Mouse (Mus musculus) stomach, embryonic 14.5 days (tissue): ENCODE data around the gene Ift46. TPM values are rescaled to one million over a fixed set of nuclear protein-coding genes. Genes with fewer than 3 reads are reported as not detected.

Experiments
- ATAC-seq: fragments of 200-750 bp; cut with Nextera tagmentation; 2 replicates; pipeline ENCODE4 v1.8.0; 2017; ENCODE audit warnings: low read depth, moderate TSS enrichment; ENCODE audit not compliant: insufficient number of reproducible peaks, insufficient read depth, low FRiP score
- H3K27ac ChIP-seq: fragments of 300-500 bp; sonication (generic); 2 replicates; pipeline ENCODE4 v1.5.1; 2014; ENCODE audit warnings: mild to moderate bottlenecking, low read length, moderate library complexity, mixed read lengths
- H3K27me3 ChIP-seq: fragments of 300-500 bp; sonication (generic); 2 replicates; pipeline ENCODE4 v1.6.1; 2014; ENCODE audit warnings: low read length, control low read depth, mixed read lengths; ENCODE audit not compliant: control insufficient read depth, insufficient read depth
- H3K36me3 ChIP-seq: fragments of 300-500 bp; sonication (generic); 2 replicates; pipeline ENCODE4 v1.6.1; 2014; ENCODE audit warnings: mild to moderate bottlenecking, control low read depth, low read length, moderate library complexity, mixed read lengths; ENCODE audit not compliant: control insufficient read depth, insufficient read depth
- H3K4me1 ChIP-seq: fragments of 300-500 bp; sonication (generic); 2 replicates; pipeline ENCODE4 v1.6.1; 2014; ENCODE audit warnings: low read length, control low read depth, mixed read lengths; ENCODE audit not compliant: control insufficient read depth, insufficient read depth
- H3K4me2 ChIP-seq: fragments of 300-500 bp; sonication (generic); replicated peaks from 2 replicates; pipeline ENCODE4 v1.6.1; 2014; ENCODE audit warnings: low read depth, low read length, control low read depth
- H3K4me3 ChIP-seq: fragments of 300-500 bp; sonication (generic); 2 replicates; pipeline ENCODE4 v1.5.1; 2014; ENCODE audit warnings: low read depth, low read length, control low read depth
- H3K9ac ChIP-seq: fragments of 300-500 bp; sonication (generic); replicated peaks from 2 replicates; pipeline ENCODE4 v1.6.1; 2014; ENCODE audit warnings: low read depth, mild to moderate bottlenecking, control low read depth, low read length, moderate library complexity, mixed read lengths
- H3K9me3 ChIP-seq: fragments of 300-500 bp; sonication (generic); 2 replicates; pipeline ENCODE4 v1.6.1; 2016; ENCODE audit warnings: low read depth, low read length, control low read depth; ENCODE audit not compliant: control insufficient read depth
- WGBS: fragments of 180-500 bp; shearing (Covaris S2); extraction: QIAGEN DNeasy Blood & Tissue Kit; methylation state at CpG from one replicate; pipeline ENCODE4 v1.1.7; 2014; 5-methylcytosine and 5-hydroxymethylcytosine counted together
- polyA plus RNA-seq: library from polyadenylated mRNA; unstranded; fragments of >200 nt; fragmentation: Nextera tagmentation; extraction: Ambion mirVana; gene quantifications from 2 replicates; pipeline ENCODE4 v1.2.1, GENCODE M21; 2014

Ift46 gene
- polyA plus RNA-seq, 1 experiment from 2014 or later: 119 TPM

GRCm38 (mm10) chr9:44807141-44807540 is 39.4 kb downstream of the Ift46 start:
- no peaks in the 10 kb centered on the region for H3K27me3 ChIP-seq
- H3K27ac ChIP-seq: no peak overlapping the region
- WGBS: 60% methylated on average over 5 of the region's 5 CpGs
- no peaks in the 10 kb centered on the region for H3K4me1 ChIP-seq
- no peak overlapping the region for H3K4me2 ChIP-seq
- no peak overlapping the region for H3K4me3 ChIP-seq
- no peak for ATAC-seq
- H3K9me3 ChIP-seq: no peaks in the 10 kb centered on the region
- peaks cover 70% of the 10 kb centered on the region for H3K36me3 ChIP-seq
- no peak overlapping the region for H3K9ac ChIP-seq

GRCm38 (mm10) chr9:44807778-44808177 is 40.1 kb downstream of the Ift46 start:
- H3K27me3 ChIP-seq: no peaks in the 10 kb centered on the region
- no peak overlapping the region for H3K4me2 ChIP-seq
- no peaks in the 10 kb centered on the region for H3K4me1 ChIP-seq
- no peak overlapping the region for H3K9ac ChIP-seq
- no peak for ATAC-seq
- 95% methylated on average over 10 of the region's 10 CpGs for WGBS
- H3K4me3 ChIP-seq: no peak overlapping the region
- H3K27ac ChIP-seq: no peak overlapping the region
- peaks cover 76% of the 10 kb centered on the region for H3K36me3 ChIP-seq
- no peaks in the 10 kb centered on the region for H3K9me3 ChIP-seq

GRCm38 (mm10) chr9:44810316-44810715 is 42.6 kb downstream of the Ift46 start:
- Histone ChIP-seq H3K4me2 (no peak overlapping the region), H3K27me3 (no peaks in the 10 kb centered on the region), H3K36me3 (peaks cover 96% of the 10 kb centered on the region), H3K4me3 (no peak overlapping the region), H3K27ac (no peak overlapping the region), H3K9ac (no peak overlapping the region), H3K4me1 (no peaks in the 10 kb centered on the region), H3K9me3 (no peaks in the 10 kb centered on the region)
- 86% methylated on average over 10 of the region's 10 CpGs for WGBS
- ATAC-seq: no peak

DNA sequence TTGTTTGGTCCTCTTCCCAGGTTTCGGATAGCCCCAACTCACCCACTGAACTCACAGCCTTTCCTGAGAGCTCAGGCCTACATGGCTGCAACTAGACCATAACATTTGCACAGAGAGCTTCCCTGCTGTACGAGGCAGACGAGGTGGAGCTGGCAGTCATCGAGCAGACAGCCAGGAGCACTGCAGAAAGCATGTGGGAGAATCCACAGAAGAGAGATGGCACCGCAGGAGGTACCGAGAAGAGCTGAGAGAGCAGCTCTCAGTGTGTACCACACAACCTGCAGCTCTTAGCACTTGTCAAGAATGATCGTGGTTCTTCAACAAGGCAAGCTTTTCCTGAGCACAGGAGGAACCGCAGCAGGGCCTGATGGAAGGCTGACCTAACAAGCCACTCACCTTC is 46.5 kb downstream of the Ift46 start:
- no peak overlapping the region for H3K4me3 ChIP-seq
- no peaks in the 10 kb centered on the region for H3K27me3 ChIP-seq
- WGBS: 88% methylated on average over 8 of the region's 8 CpGs
- no peaks in the 10 kb centered on the region for H3K4me1 ChIP-seq
- no peak for ATAC-seq
- H3K4me2 ChIP-seq: no peak overlapping the region
- H3K36me3 ChIP-seq: peaks cover 97% of the 10 kb centered on the region
- no peak overlapping the region for H3K9ac ChIP-seq
- H3K9me3 ChIP-seq: no peaks in the 10 kb centered on the region
- no peak overlapping the region for H3K27ac ChIP-seq

- H3K27ac ChIP-seq: no peak overlapping the region
- H3K4me3 ChIP-seq: no peak overlapping the region
- H3K27me3 ChIP-seq: no peaks in the 10 kb centered on the region
- H3K4me1 ChIP-seq: no peaks in the 10 kb centered on the region
- H3K9ac ChIP-seq: no peak overlapping the region
- 86% methylated on average over 5 of the region's 5 CpGs for WGBS
- no peak for ATAC-seq
- H3K9me3 ChIP-seq: no peaks in the 10 kb centered on the region
- H3K36me3 ChIP-seq: peaks cover 99% of the 10 kb centered on the region
- no peak overlapping the region for H3K4me2 ChIP-seq
Observed at GRCm38 (mm10) chr9:44817522-44817921, 49.8 kb downstream of the Ift46 start.

- Histone ChIP-seq H3K36me3 (peaks cover 99% of the 10 kb centered on the region), H3K4me2 (no peak overlapping the region), H3K9ac (no peak overlapping the region), H3K27me3 (no peaks in the 10 kb centered on the region), H3K9me3 (no peaks in the 10 kb centered on the region), H3K4me3 (no peak overlapping the region), H3K27ac (no peak overlapping the region), H3K4me1 (no peaks in the 10 kb centered on the region)
- 92% methylated on average over 15 of the region's 15 CpGs for WGBS
- no peak for ATAC-seq
Observed at GRCm38 (mm10) chr9:44819920-44820827, 52.5 kb downstream of the Ift46 start.

GRCm38 (mm10) chr9:44826660-44827059 is 59.0 kb downstream of the Ift46 start:
- Histone ChIP-seq H3K9ac (no peak overlapping the region), H3K27me3 (no peaks in the 10 kb centered on the region), H3K9me3 (no peaks in the 10 kb centered on the region), H3K4me3 (no peak overlapping the region), H3K27ac (no peak overlapping the region), H3K4me2 (no peak overlapping the region), H3K36me3 (peaks cover 90% of the 10 kb centered on the region), H3K4me1 (no peaks in the 10 kb centered on the region)
- WGBS: 86% methylated on average over 7 of the region's 7 CpGs
- no peak for ATAC-seq

GRCm38 (mm10) chr9:44828944-44829343 is 61.2 kb downstream of the Ift46 start:
- no peak for ATAC-seq
- H3K36me3 ChIP-seq: peaks cover 85% of the 10 kb centered on the region
- H3K27me3 ChIP-seq: no peaks in the 10 kb centered on the region
- no peak overlapping the region for H3K27ac ChIP-seq
- no peaks in the 10 kb centered on the region for H3K9me3 ChIP-seq
- H3K4me3 ChIP-seq: no peak overlapping the region
- WGBS: 96% methylated on average over 11 of the region's 11 CpGs
- no peaks in the 10 kb centered on the region for H3K4me1 ChIP-seq
- H3K9ac ChIP-seq: no peak overlapping the region
- H3K4me2 ChIP-seq: no peak overlapping the region

DNA sequence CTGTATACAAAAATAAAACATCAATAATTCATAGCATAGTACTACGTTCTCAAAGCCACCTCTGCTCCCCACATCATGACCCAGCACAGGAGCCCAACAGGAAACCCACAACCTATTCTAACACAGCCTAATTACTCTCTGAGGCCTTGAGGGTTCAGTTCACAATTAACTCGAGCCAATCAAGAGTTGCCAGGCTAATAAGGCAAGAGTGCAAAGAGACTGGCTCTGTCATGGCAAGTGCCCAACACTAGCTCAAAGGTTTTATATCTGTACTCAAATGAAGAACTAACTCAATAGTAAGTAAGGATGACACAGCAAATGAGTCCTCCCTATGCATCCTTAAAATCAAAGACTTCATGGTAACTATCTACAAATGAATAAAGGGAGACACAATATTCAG is 62.8 kb downstream of the Ift46 start:
- Histone ChIP-seq H3K27ac (no peak overlapping the region), H3K9ac (no peak overlapping the region), H3K4me2 (no peak overlapping the region), H3K4me1 (no peaks in the 10 kb centered on the region), H3K27me3 (no peaks in the 10 kb centered on the region), H3K4me3 (no peak overlapping the region), H3K9me3 (no peaks in the 10 kb centered on the region), H3K36me3 (peaks cover 85% of the 10 kb centered on the region)
- ATAC-seq: no peak
- WGBS: 83% methylated on average over 2 of the region's 2 CpGs
